Mouse (Mus musculus) forebrain, embryonic 13.5 days (tissue): ENCODE measurements around the gene Dio1. TPM values are rescaled to one million over a fixed set of nuclear protein-coding genes. Genes with fewer than 3 reads are reported as not detected.

Source experiments
- ATAC-seq: fragments of 200-750 bp; cut with Nextera tagmentation; 2 replicates; pipeline ENCODE4 v1.8.0; 2017
- H3K27ac ChIP-seq: fragments of 300-500 bp; sonication (generic); 2 replicates; pipeline ENCODE4 v1.5.1; 2015; ENCODE audit warnings: inconsistent platforms, mild to moderate bottlenecking, moderate library complexity
- H3K27me3 ChIP-seq: fragments of 300-500 bp; sonication (generic); 2 replicates; pipeline ENCODE4 v1.6.1; 2015; ENCODE audit warnings: mild to moderate bottlenecking, inconsistent platforms
- H3K36me3 ChIP-seq: fragments of 300-500 bp; sonication (generic); 2 replicates; pipeline ENCODE4 v1.6.1; 2015; ENCODE audit warnings: mild to moderate bottlenecking, inconsistent platforms; ENCODE audit not compliant: poor library complexity, severe bottlenecking
- H3K4me1 ChIP-seq: fragments of 300-500 bp; sonication (generic); 2 replicates; pipeline ENCODE4 v1.6.1; 2015; ENCODE audit warnings: inconsistent platforms
- H3K4me2 ChIP-seq: fragments of 300-500 bp; sonication (generic); 2 replicates; pipeline ENCODE4 v1.6.1; 2015; ENCODE audit warnings: inconsistent platforms, mild to moderate bottlenecking, moderate library complexity
- H3K4me3 ChIP-seq: fragments of 300-500 bp; sonication (generic); 2 replicates; pipeline ENCODE4 v1.5.1; 2015; ENCODE audit warnings: mild to moderate bottlenecking, inconsistent platforms
- H3K9ac ChIP-seq: fragments of 300-500 bp; sonication (generic); 2 replicates; pipeline ENCODE4 v1.6.1; 2015; ENCODE audit warnings: mild to moderate bottlenecking, inconsistent platforms
- H3K9me3 ChIP-seq: fragments of 300-500 bp; sonication (generic); replicated peaks from 2 replicates; pipeline ENCODE4 v1.6.1; 2016; ENCODE audit warnings: inconsistent platforms
- WGBS: fragments of 180-500 bp; shearing (Covaris S2); methylation state at CpG from one replicate; pipeline ENCODE4 v1.1.7; 2015; 5-methylcytosine and 5-hydroxymethylcytosine counted together
- polyA plus RNA-seq: library from polyadenylated mRNA; unstranded; fragments of >200 nt; fragmentation: Nextera tagmentation; extraction: Ambion mirVana; gene quantifications from 2 replicates; pipeline ENCODE4 v1.2.1, GENCODE M21; 2015

Dio1 gene
- polyA plus RNA-seq, 1 experiment from 2014 or later, result not detected

DNA sequence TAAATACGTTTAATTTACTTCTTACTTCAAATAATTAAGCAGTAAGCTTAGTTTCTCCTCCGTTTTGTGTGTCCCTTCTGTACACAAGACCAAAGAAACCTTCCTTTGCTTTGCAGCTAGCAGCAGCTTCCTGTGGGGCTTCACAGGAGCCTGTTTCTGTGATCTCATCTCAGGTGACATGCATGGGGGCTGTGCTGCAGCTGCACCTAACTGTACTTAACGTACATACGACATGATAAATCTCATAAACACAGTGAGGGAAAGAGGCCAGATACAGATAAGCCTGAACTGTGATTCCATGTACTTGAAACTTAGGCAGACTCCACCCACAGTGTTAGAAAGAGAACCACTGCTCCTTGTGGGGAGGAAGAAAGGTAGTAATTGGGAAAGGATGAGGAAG, 47.0 kb downstream of the Dio1 start:
- Histone ChIP-seq H3K4me2 (no peak overlapping the region), H3K27ac (no peak overlapping the region), H3K9ac (no peak overlapping the region), H3K36me3 (peaks cover 3% of the 10 kb centered on the region; the same call in 1 of the 2 replicates), H3K4me1 (no peaks in the 10 kb centered on the region), H3K27me3 (no peaks in the 10 kb centered on the region), H3K4me3 (no peak overlapping the region), H3K9me3 (peaks cover 3% of the 10 kb centered on the region; the same call in 1 of the 2 replicates)
- ATAC-seq, result no peak
- WGBS, result 81% methylated on average over 4 of the region's 4 CpGs

DNA sequence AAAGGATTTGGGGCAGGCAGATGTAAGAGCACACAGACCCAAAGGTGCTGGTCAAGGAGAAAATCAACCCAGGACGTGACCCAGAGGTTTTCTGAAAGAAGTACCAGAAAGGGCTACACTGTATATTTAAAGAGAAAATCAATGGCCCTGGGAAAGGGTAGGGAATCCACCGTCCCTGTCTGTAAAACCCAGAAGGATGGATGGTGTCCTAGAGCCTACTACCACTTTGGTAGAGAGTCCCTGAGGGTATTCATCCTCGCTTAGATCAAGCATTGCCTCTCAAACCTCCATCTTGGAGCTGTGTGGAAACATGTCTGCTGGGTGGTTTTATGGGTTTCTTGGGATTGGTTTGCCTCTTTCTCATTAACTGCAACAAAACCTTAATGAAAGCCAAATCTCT, 52.6 kb downstream of the Dio1 start:
- 15% methylated on average over 3 of the region's 3 CpGs for WGBS
- H3K9ac ChIP-seq, result peak overlapping the region; percentile 82
- 0 out of 2 replicates have a peak overlapping the region, but pooled peaks have one; percentile 77 for H3K27ac ChIP-seq
- no peaks in the 10 kb centered on the region for H3K9me3 ChIP-seq
- H3K4me1 ChIP-seq, result peaks cover 25% of the 10 kb centered on the region
- H3K27me3 ChIP-seq, result no peaks in the 10 kb centered on the region
- ATAC-seq, result no peak
- H3K4me2 ChIP-seq, result peak overlapping the region; percentile 70
- peak overlapping the region; percentile 84 for H3K4me3 ChIP-seq
- no peaks in the 10 kb centered on the region for H3K36me3 ChIP-seq

DNA sequence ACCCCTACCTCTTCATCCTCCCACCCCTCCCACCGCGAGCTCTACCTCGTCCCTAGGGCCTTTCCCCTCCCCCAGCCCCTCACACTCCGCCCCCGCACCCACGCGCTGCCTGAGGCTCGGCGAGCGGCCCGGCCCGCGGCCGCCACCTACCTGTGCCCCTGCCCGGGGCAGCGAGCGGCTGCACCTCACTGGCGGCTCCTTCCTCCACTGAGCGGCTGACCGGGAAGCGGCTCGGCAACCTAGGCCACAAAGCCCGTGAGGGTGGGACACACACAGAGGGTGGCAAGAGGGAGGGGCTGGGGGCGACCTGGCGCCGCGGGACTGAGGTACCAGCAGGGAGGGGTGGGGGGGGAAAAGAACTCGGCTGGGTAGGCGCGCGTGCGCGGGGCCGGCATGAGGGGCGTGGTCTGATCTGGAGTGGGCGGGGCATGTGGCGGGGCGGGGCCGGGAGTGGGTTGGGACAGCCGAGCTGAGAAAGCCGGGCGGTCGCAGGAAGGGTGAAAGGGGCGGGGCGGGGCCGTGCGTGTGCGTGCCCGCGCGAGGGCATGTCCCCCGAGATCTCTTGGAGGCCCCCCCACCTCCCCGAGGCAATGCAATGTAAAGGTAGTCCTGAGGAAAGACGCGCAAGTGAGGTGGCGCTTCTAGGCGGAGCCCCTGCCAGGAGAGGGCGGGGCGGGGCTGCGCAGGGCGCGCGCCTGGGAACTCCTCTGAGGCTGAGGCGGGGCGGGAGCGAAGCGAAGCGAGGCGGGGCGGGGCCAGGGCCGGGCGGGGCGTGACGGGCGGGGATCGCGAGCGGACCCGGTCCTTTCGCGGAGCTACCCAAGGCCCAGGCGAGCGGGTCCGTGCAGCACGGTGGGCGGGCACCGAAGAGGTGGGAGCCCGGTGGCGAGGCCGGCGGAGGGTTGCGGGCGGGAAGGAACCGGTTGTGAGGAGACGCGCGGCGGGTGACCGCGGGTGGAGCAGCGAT, 53.6 kb downstream of the Dio1 start, which contains the start of the genes Lrrc42 and Hspb11:
Gene Lrrc42, minus strand, starts transcription at position 408 of the 967 bp plus-strand sequence.
Gene Hspb11, plus strand, starts transcription at position 469 of the 967 bp plus-strand sequence.
- Histone ChIP-seq H3K27ac (peak within 1 kb of the TSS; percentile 77), H3K36me3 (no peaks in the 10 kb centered on the region), H3K9me3 (no peaks in the 10 kb centered on the region), H3K4me1 (peaks cover 32% of the 10 kb centered on the region), H3K4me3 (peak within 1 kb of the TSS; percentile 84), H3K9ac (peak within 1 kb of the TSS; percentile 82), H3K4me2 (peak within 1 kb of the TSS; percentile 70), H3K27me3 (no peaks in the 10 kb centered on the region)
- ATAC-seq, result peak; percentile 96
- under 1% methylated on average over 68 of the region's 101 CpGs for WGBS

DNA sequence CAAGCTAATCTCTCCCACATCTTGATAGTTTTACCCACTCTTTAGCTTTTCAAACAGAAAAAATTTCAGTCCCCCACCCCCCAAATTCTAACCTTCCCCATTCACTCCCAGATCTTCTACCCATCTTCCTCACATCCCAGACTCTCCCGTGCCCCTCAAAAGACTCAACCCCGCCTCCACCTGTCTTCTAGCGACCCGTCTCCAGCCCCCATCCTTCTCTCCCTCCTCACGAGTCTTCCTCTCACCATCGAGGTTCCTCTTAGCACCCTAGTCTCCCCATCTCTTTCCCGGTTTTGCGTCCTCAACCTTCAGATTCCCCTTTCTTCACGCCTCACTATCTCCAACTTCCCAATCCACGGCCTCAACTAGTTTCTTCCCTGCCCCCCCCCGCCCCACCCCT, 54.4 kb downstream of the Dio1 start:
- H3K4me2 ChIP-seq, result peak overlapping the region; percentile 70
- H3K9ac ChIP-seq, result peak overlapping the region; percentile 82
- no peak overlapping the region for H3K27ac ChIP-seq
- peaks cover 35% of the 10 kb centered on the region for H3K4me1 ChIP-seq
- peak overlapping the region; percentile 84 for H3K4me3 ChIP-seq
- H3K27me3 ChIP-seq, result no peaks in the 10 kb centered on the region
- H3K9me3 ChIP-seq, result no peaks in the 10 kb centered on the region
- no peaks in the 10 kb centered on the region for H3K36me3 ChIP-seq
- ATAC-seq, result no peak
- 2% methylated on average over 11 of the region's 11 CpGs for WGBS

DNA sequence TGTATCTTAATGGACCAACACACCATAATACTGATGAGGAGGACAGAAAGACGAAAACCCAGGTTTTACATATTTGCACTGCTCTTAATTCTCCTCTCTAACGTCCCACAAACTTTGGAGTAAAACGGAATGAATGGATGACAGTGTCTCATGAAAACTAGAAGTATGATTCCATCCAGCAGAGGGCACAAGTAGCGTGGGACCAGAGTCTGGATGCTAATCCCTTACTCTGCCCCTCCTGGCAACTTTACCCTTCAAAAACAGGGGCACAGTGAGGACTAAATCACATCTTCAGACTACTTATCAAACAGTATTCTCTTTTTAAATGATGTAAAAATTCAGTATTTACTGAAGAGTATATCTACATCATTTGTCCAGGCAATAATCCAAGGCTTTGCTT, 56.5 kb downstream of the Dio1 start:
- WGBS, result 24% methylated on average over 4 of the region's 4 CpGs
- Histone ChIP-seq H3K9ac (no peak overlapping the region), H3K4me3 (no peak overlapping the region), H3K4me1 (peaks cover 35% of the 10 kb centered on the region), H3K36me3 (no peaks in the 10 kb centered on the region), H3K27ac (no peak overlapping the region), H3K27me3 (no peaks in the 10 kb centered on the region), H3K4me2 (no peak overlapping the region), H3K9me3 (no peaks in the 10 kb centered on the region)
- ATAC-seq, result no peak

DNA sequence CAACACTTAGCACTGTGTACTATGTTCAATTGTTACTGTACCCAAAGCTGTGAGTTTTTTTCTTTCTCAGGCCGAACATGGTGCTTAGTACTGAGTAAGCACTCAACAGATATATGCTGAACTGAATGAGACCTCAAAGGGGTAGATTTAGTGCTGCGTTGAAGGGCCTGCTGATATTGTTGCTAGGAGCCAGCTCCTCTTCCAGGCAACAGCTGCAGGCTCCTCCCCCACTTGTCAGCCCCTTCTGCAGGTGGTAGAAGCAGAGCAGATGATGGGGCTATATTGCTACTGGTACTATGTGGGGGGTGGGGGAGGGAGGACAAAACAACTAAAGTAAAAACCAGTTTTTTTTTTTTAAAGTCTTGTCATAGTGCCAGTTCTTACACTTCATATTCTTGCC, 57.5 kb downstream of the Dio1 start:
- H3K27ac ChIP-seq, result no peak overlapping the region
- no peak overlapping the region for H3K4me3 ChIP-seq
- no peaks in the 10 kb centered on the region for H3K9me3 ChIP-seq
- ATAC-seq, result no peak
- 50% methylated on average over 2 of the region's 2 CpGs for WGBS
- peaks cover 34% of the 10 kb centered on the region for H3K4me1 ChIP-seq
- no peaks in the 10 kb centered on the region for H3K36me3 ChIP-seq
- no peak overlapping the region for H3K4me2 ChIP-seq
- no peak overlapping the region for H3K9ac ChIP-seq
- no peaks in the 10 kb centered on the region for H3K27me3 ChIP-seq

DNA sequence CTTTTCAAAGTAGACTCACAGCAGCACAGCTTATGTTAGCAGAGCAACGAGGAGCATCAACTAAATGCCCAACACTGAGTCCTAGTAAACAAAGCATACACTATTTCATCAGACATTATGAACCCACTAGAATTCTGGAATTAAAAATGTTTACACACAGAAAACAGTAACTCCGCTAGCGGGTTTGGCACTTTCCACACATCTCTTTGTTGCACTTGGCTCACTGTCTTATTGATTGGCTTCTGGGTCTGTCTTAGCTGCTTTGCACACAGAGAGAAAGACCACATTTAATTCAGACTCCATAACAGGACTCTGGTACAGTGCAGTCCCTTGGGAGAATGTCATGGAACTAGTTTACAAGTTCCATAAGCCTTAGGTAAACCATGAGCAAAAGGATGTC, 58.9 kb downstream of the Dio1 start:
- Histone ChIP-seq H3K9me3 (no peaks in the 10 kb centered on the region), H3K36me3 (peaks cover under 1% of the 10 kb centered on the region; the same call in 1 of the 2 replicates), H3K4me3 (no peak overlapping the region), H3K9ac (no peak overlapping the region), H3K4me2 (no peak overlapping the region), H3K27me3 (no peaks in the 10 kb centered on the region), H3K27ac (no peak overlapping the region), H3K4me1 (peaks cover 38% of the 10 kb centered on the region)
- no peak for ATAC-seq
- WGBS, result 84% methylated on average over 3 of the region's 3 CpGs

DNA sequence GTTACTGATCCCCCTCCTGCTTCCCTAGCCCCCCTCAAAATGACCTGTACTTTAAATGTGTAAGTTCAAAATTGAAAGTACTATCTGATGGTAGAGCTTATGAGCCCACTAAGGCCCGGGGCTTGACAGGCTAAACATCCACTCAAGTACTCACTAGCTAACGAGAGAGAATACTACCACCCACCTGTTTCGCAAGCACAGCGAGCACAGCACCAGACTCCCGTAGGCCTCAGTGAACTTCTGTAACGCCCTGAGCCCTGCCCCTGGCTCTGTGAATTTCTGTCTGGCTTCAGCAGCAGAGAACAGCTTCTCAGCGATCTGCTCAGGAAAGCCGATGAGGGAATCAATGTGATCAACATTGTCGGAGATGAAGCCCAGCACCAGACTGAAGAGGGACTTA, 59.9 kb downstream of the Dio1 start:
- Histone ChIP-seq H3K9me3 (no peaks in the 10 kb centered on the region), H3K4me3 (no peak overlapping the region), H3K36me3 (peaks cover 6% of the 10 kb centered on the region; the same call in 1 of the 2 replicates), H3K27me3 (no peaks in the 10 kb centered on the region), H3K9ac (no peak overlapping the region), H3K4me2 (no peak overlapping the region), H3K4me1 (peaks cover 33% of the 10 kb centered on the region), H3K27ac (no peak overlapping the region)
- ATAC-seq, result no peak
- 82% methylated on average over 9 of the region's 9 CpGs for WGBS

DNA sequence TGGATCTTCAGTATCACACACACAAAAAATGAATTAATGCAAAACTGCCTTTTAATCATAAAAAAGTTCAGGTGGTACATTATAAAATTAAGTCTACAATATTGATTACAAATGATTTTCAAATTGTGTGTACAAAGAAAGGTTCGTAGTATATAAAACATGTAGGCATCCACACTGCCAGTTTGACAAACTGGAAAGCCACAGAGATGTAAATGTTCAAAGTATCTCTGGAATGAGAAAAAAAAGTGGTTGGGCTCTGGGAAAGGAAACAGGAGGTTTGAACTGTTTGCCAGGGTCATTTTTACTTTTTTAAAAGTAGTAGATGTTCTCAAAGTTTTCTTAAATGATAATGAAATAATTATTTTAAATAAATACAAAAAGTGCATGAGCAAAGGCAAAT, 60.9 kb downstream of the Dio1 start:
- Histone ChIP-seq H3K27me3 (no peaks in the 10 kb centered on the region), H3K9ac (no peak overlapping the region), H3K27ac (no peak overlapping the region), H3K4me3 (no peak overlapping the region), H3K9me3 (no peaks in the 10 kb centered on the region), H3K4me1 (peaks cover 27% of the 10 kb centered on the region), H3K36me3 (peaks cover 17% of the 10 kb centered on the region), H3K4me2 (no peak overlapping the region)
- ATAC-seq, result no peak
- 90% methylated on average over 1 of the region's 1 CpGs for WGBS

DNA sequence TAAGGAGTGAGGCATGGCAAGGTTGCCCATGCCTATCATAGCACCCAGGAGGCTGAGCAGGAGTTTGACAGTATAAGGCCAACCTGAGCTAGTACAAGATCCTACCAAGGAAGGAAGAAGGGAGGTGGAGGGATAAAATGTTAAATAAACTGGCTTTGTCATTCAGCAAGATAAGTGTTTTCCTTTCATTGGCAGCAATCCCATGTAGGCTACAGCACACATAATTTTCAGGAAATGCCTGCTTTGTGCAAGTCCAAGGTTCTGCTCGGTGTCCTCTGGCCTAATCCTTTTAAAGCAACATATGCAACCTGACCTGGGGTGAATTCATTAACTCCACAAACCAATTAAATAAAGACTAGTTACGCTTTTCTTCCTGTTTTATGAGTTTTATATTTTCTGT, 61.6 kb downstream of the Dio1 start:
- Histone ChIP-seq H3K4me2 (no peak overlapping the region), H3K36me3 (peaks cover 24% of the 10 kb centered on the region), H3K4me1 (peaks cover 27% of the 10 kb centered on the region), H3K27me3 (no peaks in the 10 kb centered on the region), H3K9me3 (no peaks in the 10 kb centered on the region), H3K4me3 (no peak overlapping the region), H3K9ac (no peak overlapping the region), H3K27ac (no peak overlapping the region)
- WGBS, result 71% methylated on average over 2 of the region's 2 CpGs
- no peak for ATAC-seq

DNA sequence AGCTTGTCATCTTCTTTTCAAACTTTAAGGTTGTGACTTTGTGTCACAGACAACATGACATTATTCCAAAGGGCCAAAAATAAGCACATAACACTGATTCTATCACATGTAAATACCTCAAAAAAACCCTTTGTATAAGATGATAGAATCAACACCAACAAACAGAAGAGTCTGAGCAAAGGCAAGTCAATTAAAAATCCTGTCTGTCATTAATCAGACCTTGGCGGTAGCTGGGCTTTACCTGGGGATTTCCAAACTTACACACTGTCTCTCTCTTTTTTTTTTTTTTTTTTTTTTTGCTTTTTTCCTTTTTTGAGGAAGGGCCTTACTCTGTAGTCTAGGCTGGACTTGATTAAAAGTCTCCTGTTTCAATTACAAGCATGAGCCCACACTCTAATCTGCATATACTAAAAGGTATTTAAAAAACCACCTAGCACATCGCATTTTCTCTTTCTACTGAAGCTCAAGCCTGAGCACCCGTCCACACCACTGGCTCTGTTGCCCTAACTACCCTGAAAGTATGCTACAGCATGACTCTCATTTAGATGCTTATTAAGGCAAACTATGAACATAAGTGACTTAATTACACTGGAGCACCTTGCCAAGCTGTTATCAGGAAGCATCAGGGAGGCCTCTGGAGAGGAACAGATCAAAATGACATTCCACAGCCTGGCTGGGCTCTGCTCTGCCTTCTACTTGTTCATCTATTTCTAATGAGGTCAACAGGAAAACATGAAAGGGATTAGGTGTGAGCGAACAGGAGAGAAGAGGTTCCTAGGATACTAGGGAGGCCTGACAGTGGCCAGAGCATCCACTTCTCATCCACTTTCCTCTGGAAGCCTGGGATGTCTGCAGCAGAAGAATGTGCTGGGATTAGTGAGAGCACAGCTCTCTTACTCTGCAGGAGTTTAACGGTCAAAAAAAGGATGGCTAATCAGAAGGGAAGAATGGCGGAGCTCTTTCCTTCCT, 63.3 kb downstream of the Dio1 start:
- Histone ChIP-seq H3K9ac (peak overlapping the region; percentile 8; the same call in 1 of the 2 replicates), H3K4me3 (no peak overlapping the region), H3K9me3 (no peaks in the 10 kb centered on the region), H3K4me1 (peaks cover 11% of the 10 kb centered on the region), H3K27ac (peak overlapping the region; percentile 27; the same call in 1 of the 2 replicates), H3K4me2 (no peak overlapping the region), H3K36me3 (peaks cover 40% of the 10 kb centered on the region), H3K27me3 (no peaks in the 10 kb centered on the region)
- 69% methylated on average over 6 of the region's 6 CpGs for WGBS
- ATAC-seq, result no peak
